Mouse (Mus musculus) midbrain, embryonic 10.5 days (tissue): Measurements from ENCODE around the gene Zc3h14. TPM values are rescaled to one million over a fixed set of nuclear protein-coding genes. Genes with fewer than 3 reads are reported as not detected.
A peak's percentile ranks its signal among the peaks of the same experiment; 100 is the strongest.

Experiments
- DNase-seq: peaks from one replicate; pipeline ENCODE4 v3.0.0-alpha.2; 2017; ENCODE audit warnings: low spot score
- H3K27ac ChIP-seq: fragments of 300-500 bp; sonication (generic); replicated peaks from 2 replicates; pipeline ENCODE4 v1.5.1; 2016; ENCODE audit warnings: mild to moderate bottlenecking
- H3K27me3 ChIP-seq: fragments of 300-500 bp; sonication (generic); 2 replicates; pipeline ENCODE4 v1.6.1; 2016; ENCODE audit warnings: low read depth, mild to moderate bottlenecking; ENCODE audit not compliant: poor library complexity, severe bottlenecking
- H3K36me3 ChIP-seq: fragments of 300-500 bp; sonication (generic); 2 replicates; pipeline ENCODE4 v1.6.1; 2016; ENCODE audit warnings: mild to moderate bottlenecking, moderate library complexity
- H3K4me1 ChIP-seq: fragments of 300-500 bp; sonication (generic); 2 replicates; pipeline ENCODE4 v1.6.1; 2016
- H3K4me3 ChIP-seq: fragments of 300-500 bp; sonication (generic); 2 replicates; pipeline ENCODE4 v1.5.1; 2016; ENCODE audit warnings: mild to moderate bottlenecking, moderate library complexity
- H3K9me3 ChIP-seq: fragments of 300-500 bp; sonication (generic); replicated peaks from 2 replicates; pipeline ENCODE4 v1.6.1; 2016; ENCODE audit warnings: mild to moderate bottlenecking
- WGBS: fragments of 180-500 bp; shearing (Covaris S2); methylation state at CpG from one replicate; pipeline ENCODE4 v1.1.7; 2016; 5-methylcytosine and 5-hydroxymethylcytosine counted together
- polyA plus RNA-seq: library from polyadenylated mRNA; unstranded; fragments of >200 nt; fragmentation: Nextera tagmentation; extraction: Ambion mirVana; gene quantifications from 2 replicates; pipeline ENCODE4 v1.2.1, GENCODE M21; 2016

Gene Zc3h14
- 135 and 139 TPM in 2 replicates for polyA plus RNA-seq

GRCm38 (mm10) chr12:98746746-98747379, at the start of gene Zc3h14:
Gene Zc3h14 (plus strand): TSS chr12:98746964.
- no peaks in the 10 kb centered on the region for H3K27me3 ChIP-seq
- H3K27ac ChIP-seq, result peak within 1 kb of the TSS; percentile 97
- DNase-seq, result peak; percentile 92
- H3K36me3 ChIP-seq, result peaks cover 17% of the 10 kb centered on the region
- H3K4me1 ChIP-seq, result peaks cover 18% of the 10 kb centered on the region
- peak within 1 kb of the TSS; percentile 85 for H3K4me3 ChIP-seq
- under 1% methylated on average over 87 of the region's 87 CpGs for WGBS
- no peaks in the 10 kb centered on the region for H3K9me3 ChIP-seq

DNA sequence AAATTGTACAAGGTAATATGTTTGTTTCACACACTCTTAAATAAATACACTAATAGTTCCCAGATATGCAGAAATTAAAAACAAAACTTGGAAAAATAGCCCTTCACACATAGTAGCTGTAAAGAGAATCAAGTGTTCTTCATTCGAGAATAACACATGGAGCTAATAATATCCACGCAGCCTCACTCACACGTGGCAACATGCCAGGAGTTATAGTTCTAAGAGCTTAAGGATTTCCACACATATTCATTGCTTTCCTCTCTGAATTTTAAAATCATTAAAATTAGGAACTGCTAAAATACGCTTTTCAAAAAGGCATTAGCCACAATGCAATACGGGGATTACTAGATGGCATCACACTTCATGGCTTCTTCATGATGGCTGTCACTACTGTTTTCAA, 49.6 kb upstream of the Zc3h14 start:
- no peak for DNase-seq
- Histone ChIP-seq H3K27ac (no peak overlapping the region), H3K4me3 (no peak overlapping the region), H3K9me3 (no peaks in the 10 kb centered on the region), H3K4me1 (no peaks in the 10 kb centered on the region), H3K36me3 (peaks cover 69% of the 10 kb centered on the region), H3K27me3 (no peaks in the 10 kb centered on the region)
- WGBS, result 95% methylated on average over 5 of the region's 5 CpGs

DNA sequence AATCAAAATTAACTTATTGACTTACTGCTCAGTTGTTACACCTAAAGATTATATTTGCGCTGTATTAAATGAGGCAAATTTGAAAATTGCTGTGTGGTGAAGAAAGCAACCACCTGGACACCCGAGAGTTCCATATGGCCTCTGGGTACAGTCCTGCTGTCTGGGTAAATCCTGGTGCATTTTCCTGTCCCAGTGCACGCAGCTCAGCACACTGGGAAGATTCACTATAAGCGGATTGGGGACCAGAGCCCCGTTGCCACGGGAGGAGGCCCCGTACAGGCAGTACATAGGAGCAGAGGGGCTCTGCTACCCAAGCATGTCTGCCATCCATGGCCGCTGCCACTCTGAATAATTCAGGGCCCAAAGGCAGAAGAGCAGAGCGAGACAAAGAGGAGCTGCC, 45.2 kb upstream of the Zc3h14 start:
- Histone ChIP-seq H3K9me3 (no peaks in the 10 kb centered on the region), H3K4me1 (no peaks in the 10 kb centered on the region), H3K27me3 (no peaks in the 10 kb centered on the region), H3K27ac (no peak overlapping the region), H3K4me3 (no peak overlapping the region), H3K36me3 (peaks cover 73% of the 10 kb centered on the region)
- WGBS, result 88% methylated on average over 9 of the region's 9 CpGs
- DNase-seq, result no peak

DNA sequence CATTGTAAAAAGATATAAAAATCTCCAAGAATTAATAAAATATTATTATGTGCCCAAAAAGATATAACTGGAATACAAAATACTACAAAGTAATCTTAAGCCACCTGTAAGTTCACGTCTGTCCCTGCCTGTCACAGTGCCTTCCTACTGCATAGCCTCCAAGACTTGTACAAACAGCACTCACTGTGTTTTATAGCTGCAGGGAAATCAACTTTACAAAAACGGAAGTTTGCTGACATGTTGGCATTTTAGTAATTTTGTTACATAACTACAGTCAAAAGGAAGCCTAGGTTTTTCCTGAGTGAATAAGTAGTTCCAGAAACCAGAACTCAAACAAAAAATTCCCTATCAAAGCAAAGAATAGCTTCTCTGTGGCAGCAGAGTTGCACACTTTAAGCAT, 43.2 kb upstream of the Zc3h14 start:
- Histone ChIP-seq H3K4me3 (no peak overlapping the region), H3K36me3 (peaks cover 82% of the 10 kb centered on the region), H3K9me3 (no peaks in the 10 kb centered on the region), H3K4me1 (no peaks in the 10 kb centered on the region), H3K27ac (no peak overlapping the region), H3K27me3 (no peaks in the 10 kb centered on the region)
- WGBS, result 85% methylated on average over 2 of the region's 2 CpGs
- no peak for DNase-seq

DNA sequence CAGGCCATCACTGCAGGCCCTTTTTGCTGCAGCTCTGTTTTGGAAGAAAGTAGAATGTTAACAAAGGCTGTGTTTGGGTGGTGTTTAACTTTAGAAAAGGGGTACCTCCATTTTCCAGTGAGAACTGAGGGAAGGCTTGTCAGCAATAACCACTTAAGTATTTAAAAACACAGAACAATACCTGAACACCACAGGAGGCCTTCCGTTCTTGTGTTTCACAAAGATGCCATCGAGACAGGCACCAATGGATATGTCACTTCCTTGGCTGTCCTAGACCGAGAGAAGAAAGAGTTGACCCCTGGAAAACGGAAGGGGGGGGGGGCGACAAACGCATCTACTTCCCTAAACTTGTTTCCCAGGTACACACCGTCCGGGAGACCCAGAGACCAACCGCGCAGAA, 42.8 kb upstream of the Zc3h14 start:
- WGBS, result 86% methylated on average over 10 of the region's 10 CpGs
- Histone ChIP-seq H3K27ac (no peak overlapping the region), H3K27me3 (no peaks in the 10 kb centered on the region), H3K9me3 (no peaks in the 10 kb centered on the region), H3K36me3 (peaks cover 82% of the 10 kb centered on the region), H3K4me1 (no peaks in the 10 kb centered on the region), H3K4me3 (no peak overlapping the region)
- no peak for DNase-seq

DNA sequence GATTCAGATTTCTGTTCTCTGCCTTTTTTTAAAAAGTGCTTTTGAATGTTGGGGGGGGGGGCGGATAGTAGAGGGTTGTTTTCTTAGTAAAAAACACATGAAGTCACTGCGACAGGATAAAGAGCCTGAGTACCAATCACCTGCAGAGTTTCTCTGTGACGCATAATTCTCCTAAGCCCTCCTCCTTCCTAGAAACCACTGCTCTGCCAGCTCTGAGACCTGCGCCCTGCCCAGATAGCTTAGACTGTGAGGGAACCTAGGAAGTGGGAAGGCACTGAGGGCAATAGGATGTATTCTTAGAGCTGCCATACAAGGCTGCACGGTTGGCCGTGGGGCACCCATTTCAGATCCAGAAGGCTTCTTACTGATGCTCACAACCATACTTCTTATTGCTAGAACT, 33.9 kb upstream of the Zc3h14 start:
- DNase-seq, result no peak
- Histone ChIP-seq H3K4me1 (peaks cover 38% of the 10 kb centered on the region), H3K27me3 (no peaks in the 10 kb centered on the region), H3K27ac (0 out of 2 replicates have a peak overlapping the region, but pooled peaks have one; percentile 10), H3K4me3 (no peak overlapping the region), H3K36me3 (peaks cover 14% of the 10 kb centered on the region), H3K9me3 (no peaks in the 10 kb centered on the region)
- 66% methylated on average over 6 of the region's 6 CpGs for WGBS

- peaks cover 38% of the 10 kb centered on the region for H3K4me1 ChIP-seq
- H3K4me3 ChIP-seq, result no peak overlapping the region
- no peaks in the 10 kb centered on the region for H3K9me3 ChIP-seq
- WGBS, result 58% methylated on average over 7 of the region's 7 CpGs
- H3K27me3 ChIP-seq, result no peaks in the 10 kb centered on the region
- DNase-seq, result no peak
- H3K36me3 ChIP-seq, result peaks cover 7% of the 10 kb centered on the region
- H3K27ac ChIP-seq, result peak overlapping the region; percentile 67; the same call in 1 of the 2 replicates
These were observed 33.1 kb upstream of the Zc3h14 start for GRCm38 (mm10) chr12:98713621-98714103.

DNA sequence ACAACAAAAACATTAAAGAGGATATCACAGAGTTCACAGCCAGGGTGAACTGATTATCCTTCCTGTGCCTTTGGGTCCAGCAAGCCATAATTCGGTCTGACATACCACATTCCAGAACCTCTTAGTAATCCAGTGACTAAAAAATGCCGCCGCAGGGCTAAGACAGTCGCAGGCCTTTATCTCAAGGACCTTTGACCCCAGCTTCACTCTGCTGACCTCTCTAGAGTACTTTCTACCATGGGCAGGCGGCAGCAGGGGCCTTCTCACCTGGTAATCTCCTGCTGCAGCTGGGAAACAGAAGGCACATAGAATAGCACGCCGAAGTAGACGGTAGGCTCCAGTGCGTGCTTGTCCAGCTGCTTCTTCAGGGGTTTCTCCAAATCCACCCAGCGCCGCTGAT, 32.0 kb upstream of the Zc3h14 start:
- H3K9me3 ChIP-seq, result no peaks in the 10 kb centered on the region
- H3K4me1 ChIP-seq, result peaks cover 38% of the 10 kb centered on the region
- no peaks in the 10 kb centered on the region for H3K36me3 ChIP-seq
- peak overlapping the region; percentile 67 for H3K27ac ChIP-seq
- no peak overlapping the region for H3K4me3 ChIP-seq
- no peaks in the 10 kb centered on the region for H3K27me3 ChIP-seq
- peak; percentile 49 for DNase-seq
- WGBS, result 14% methylated on average over 11 of the region's 11 CpGs

DNA sequence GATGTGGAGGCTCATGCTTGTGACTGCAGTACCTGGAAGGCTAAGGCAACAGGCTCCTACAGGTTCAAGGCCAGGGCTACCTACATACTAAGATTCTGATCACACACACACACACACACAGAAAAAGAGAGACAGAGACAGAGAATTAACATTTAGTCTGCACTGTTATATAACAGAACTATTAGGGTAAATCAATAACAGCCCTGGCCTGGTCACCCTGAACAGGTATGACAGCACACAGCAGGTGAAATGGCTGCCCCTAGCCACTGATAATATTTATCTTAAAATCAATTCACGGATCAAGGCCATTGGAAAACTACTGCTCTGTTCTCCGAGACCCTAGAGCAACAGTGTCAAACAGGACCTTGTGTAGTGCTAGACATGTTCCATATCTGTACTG, 30.6 kb upstream of the Zc3h14 start:
- Histone ChIP-seq H3K9me3 (no peaks in the 10 kb centered on the region), H3K36me3 (no peaks in the 10 kb centered on the region), H3K4me3 (no peak overlapping the region), H3K27me3 (no peaks in the 10 kb centered on the region), H3K27ac (no peak overlapping the region), H3K4me1 (peaks cover 38% of the 10 kb centered on the region)
- WGBS, result 87% methylated on average over 2 of the region's 2 CpGs
- no peak for DNase-seq

DNA sequence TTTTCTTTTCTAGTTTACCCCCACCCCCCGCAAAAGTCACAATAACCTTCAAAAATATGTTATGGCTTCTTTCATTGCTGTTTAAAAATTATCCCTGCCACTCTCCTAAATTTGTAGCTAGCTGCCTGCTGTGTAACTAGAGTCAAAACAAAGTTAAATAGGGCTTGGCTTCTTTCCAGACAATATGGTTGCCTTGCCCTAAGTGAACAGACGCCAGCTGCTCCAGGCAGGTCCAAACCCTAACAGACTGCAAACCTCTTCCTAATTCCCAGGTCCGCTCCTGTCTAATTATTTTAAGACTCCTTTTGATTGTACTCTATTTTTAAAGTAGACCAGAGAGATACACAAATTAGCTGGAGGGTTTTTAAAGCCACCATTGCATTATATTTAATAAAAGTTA, 26.1 kb upstream of the Zc3h14 start:
- Histone ChIP-seq H3K27me3 (no peaks in the 10 kb centered on the region), H3K36me3 (peaks cover 9% of the 10 kb centered on the region; the same call in 1 of the 2 replicates), H3K4me3 (no peak overlapping the region), H3K4me1 (peaks cover 8% of the 10 kb centered on the region), H3K9me3 (no peaks in the 10 kb centered on the region), H3K27ac (no peak overlapping the region)
- DNase-seq, result no peak
- 86% methylated on average over 3 of the region's 3 CpGs for WGBS

DNA sequence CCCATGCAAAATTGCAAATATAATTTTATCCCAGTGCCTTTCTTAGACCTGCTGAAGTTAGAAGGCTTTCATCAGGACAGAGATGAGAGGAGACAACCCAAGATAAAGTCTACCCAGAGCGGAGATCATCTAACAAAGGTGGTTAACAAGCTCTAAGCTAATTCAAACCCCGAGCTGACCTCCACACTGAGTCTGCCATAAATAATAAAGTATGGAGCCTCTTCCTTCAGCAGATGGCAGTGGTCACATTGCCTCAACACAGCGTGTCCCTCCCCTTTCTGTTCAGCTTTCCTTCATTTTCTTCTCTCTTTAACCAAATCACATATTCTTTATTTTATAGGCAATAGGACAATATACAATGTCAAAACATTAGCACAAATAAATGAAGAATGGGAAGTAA, 25.7 kb upstream of the Zc3h14 start:
- Histone ChIP-seq H3K27me3 (no peaks in the 10 kb centered on the region), H3K4me3 (no peak overlapping the region), H3K36me3 (peaks cover 9% of the 10 kb centered on the region; the same call in 1 of the 2 replicates), H3K27ac (no peak overlapping the region), H3K4me1 (peaks cover 4% of the 10 kb centered on the region), H3K9me3 (no peaks in the 10 kb centered on the region)
- DNase-seq, result no peak
- WGBS, result 88% methylated on average over 3 of the region's 3 CpGs

- Histone ChIP-seq H3K27me3 (no peaks in the 10 kb centered on the region), H3K4me1 (no peaks in the 10 kb centered on the region), H3K9me3 (no peaks in the 10 kb centered on the region), H3K4me3 (no peak overlapping the region), H3K27ac (no peak overlapping the region), H3K36me3 (peaks cover 16% of the 10 kb centered on the region)
- 93% methylated on average over 7 of the region's 7 CpGs for WGBS
- DNase-seq, result no peak
These were observed 22.5 kb upstream of the Zc3h14 start for GRCm38 (mm10) chr12:98724224-98724623.

DNA sequence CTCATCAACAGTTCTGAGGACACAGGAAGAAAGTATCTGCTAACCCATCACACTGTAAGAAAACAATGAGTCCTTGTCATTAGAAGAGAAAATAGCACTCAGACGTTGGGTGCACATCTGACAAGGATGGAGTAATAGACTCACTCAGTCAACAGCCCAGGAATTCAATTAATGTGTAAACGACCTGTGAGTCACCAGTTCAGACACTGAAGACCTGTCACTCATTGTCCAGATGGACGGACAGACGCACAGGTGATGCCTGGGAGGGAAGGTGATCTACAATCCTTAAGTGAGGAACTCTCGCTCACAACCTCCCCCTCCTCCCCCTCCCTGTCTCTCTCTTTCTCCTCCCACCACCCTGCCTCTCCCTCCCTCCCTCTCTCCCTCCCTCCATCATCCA, 21.8 kb upstream of the Zc3h14 start:
- no peaks in the 10 kb centered on the region for H3K9me3 ChIP-seq
- no peak overlapping the region for H3K4me3 ChIP-seq
- no peaks in the 10 kb centered on the region for H3K4me1 ChIP-seq
- H3K27me3 ChIP-seq, result no peaks in the 10 kb centered on the region
- 84% methylated on average over 5 of the region's 5 CpGs for WGBS
- no peak overlapping the region for H3K27ac ChIP-seq
- peaks cover 16% of the 10 kb centered on the region for H3K36me3 ChIP-seq
- no peak for DNase-seq
